Mouse (Mus musculus): ENCODE data around the gene Zzef1. TPM values are rescaled to one million over a fixed set of nuclear protein-coding genes. Genes with fewer than 3 reads are reported as not detected.

The Zzef1 gene
- 5.0 and 6.4 TPM in 2 replicates for polyA plus RNA-seq (2015; fragmentation: Nextera tagmentation; extraction: Ambion mirVana)

GRCm38 (mm10) chr11:72795455-72796295, at the start of gene Zzef1, which contains the start of gene Cyb5d2:
TSS of gene Zzef1 (plus strand) at chr11:72796226.
TSS of gene Cyb5d2 (minus strand) at chr11:72796142.

GRCm38 (mm10) chr11:72961072-72961980, 165.3 kb downstream of the Zzef1 start, which contains the start of gene Atp2a3:
TSS of gene Atp2a3 (plus strand) at chr11:72961169.

Small RNAs within 50 kb of the gene (microRNA-seq; reads per million reads assigned to microRNA genes)
- gene Gm44467 = 0 reads per million in 2 experiments

Other genes with a start within 250 kb of the Zzef1 start
- gene Spns3, start 245.7 kb upstream of the Zzef1 start, polyA plus RNA-seq (2015; fragmentation: Nextera tagmentation; extraction: Ambion mirVana) = 0.11 TPM in 1 of 2 replicates, not detected in the other
- gene Ube2g1, start 188.9 kb upstream of the Zzef1 start, polyA plus RNA-seq (2015; fragmentation: Nextera tagmentation; extraction: Ambion mirVana) = 44.5 and 45.3 TPM in 2 replicates
- 6.1 and 7.6 TPM in 2 replicates for gene Ankfy1, start 106.2 kb upstream of the Zzef1 start, polyA plus RNA-seq (2015; fragmentation: Nextera tagmentation; extraction: Ambion mirVana)
- gene Cyb5d2, start 84 bp upstream of the Zzef1 start, polyA plus RNA-seq (2015; fragmentation: Nextera tagmentation; extraction: Ambion mirVana) = 7.9 and 8.2 TPM in 2 replicates
- gene Atp2a3, start 164.9 kb downstream of the Zzef1 start, polyA plus RNA-seq (2015; fragmentation: Nextera tagmentation; extraction: Ambion mirVana) = 5.6 and 6.0 TPM in 2 replicates
- gene P2rx1, start 202.9 kb downstream of the Zzef1 start, polyA plus RNA-seq (2015; fragmentation: Nextera tagmentation; extraction: Ambion mirVana) = 3.2 and 4.6 TPM in 2 replicates
- 3.0 and 3.9 TPM in 2 replicates for gene Camkk1, start 222.8 kb downstream of the Zzef1 start, polyA plus RNA-seq (2015; fragmentation: Nextera tagmentation; extraction: Ambion mirVana)

Data from skeletal muscle tissue, postnatal 0 days (tissue).